ENCODE assay signal across 18 mouse cellular contexts in the genomic region with DNA sequence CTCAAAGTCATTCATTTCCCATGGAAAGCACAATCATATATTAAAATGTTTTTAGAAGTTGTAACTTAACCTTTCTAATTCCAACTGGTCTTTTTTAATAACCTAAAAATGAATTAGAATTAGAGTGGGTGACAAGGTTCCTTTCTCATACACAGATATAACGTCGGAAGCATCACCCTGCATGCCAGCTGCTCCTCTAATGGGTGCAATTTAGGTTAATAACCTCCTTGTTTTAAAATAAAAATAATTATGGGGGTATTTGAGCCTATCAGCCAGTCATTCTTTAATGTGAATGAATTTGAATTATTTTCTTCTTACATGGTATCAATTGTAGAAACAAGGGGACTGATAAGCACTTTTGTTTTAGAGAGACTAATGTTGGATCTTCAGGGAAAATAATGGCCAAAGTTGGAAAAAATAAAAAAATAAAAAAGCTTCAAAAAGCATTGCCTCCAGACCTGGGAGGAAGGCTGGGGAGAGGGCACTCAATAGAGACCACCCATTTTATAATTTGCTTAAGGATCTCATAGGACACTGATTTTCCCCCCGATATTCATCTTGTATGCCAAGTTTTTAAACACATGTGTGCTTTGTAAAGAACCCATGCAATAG.
DNase-seq lines count a peak whose midpoint lies in the region; ATAC-seq and TF ChIP-seq lines count a peak whose summit lies in the region.
"Had no signal": no experiment of that assay in that cellular context is flagged by ENCODE, and none has a peak within 500 bp of the region (broad histone marks: within the 10 kb centered on the region; RNA-seq: fewer than 3 reads in every experiment).

No protein-coding gene starts in this region.

- no peak for TF ChIP-seq CTCF in brain, embryonic 14.5 days (IDR thresholded peaks at IDR 0.05; ENCODE audit: borderline replicate concordance, extremely low read depth, insufficient read depth, insufficient read length)

- H3K4me3 ChIP-seq in forebrain, embryonic 13.5 days: no peak overlapping the region
- no peak overlapping the region for H3K4me3 ChIP-seq in forebrain, embryonic 10.5 days
- H3K4me3 ChIP-seq in forebrain, embryonic 15.5 days: no peak overlapping the region
- no peak overlapping the region for H3K4me3 ChIP-seq in limb, embryonic 10.5 days
- H3K4me3 ChIP-seq: embryonic facial prominence, embryonic 13.5 days; embryonic facial prominence, embryonic 15.5 days; erythroblast, embryonic 14.5 days had no signal

- no peaks in the 10 kb centered on the region for H3K9me3 ChIP-seq in forebrain, embryonic 13.5 days (replicated peaks)
- H3K9me3 ChIP-seq in forebrain, embryonic 10.5 days: no peaks in the 10 kb centered on the region
- no peaks in the 10 kb centered on the region for H3K9me3 ChIP-seq in forebrain, embryonic 15.5 days
- no peaks in the 10 kb centered on the region for H3K9me3 ChIP-seq in limb, embryonic 10.5 days (replicated peaks)
- H3K9me3 ChIP-seq: embryonic facial prominence, embryonic 13.5 days; embryonic facial prominence, embryonic 15.5 days had no signal

- ATAC-seq in forebrain, embryonic 13.5 days: peak; percentile 48; the same call in 1 of the 2 replicates
- ATAC-seq in forebrain, embryonic 15.5 days (replicated peaks): peak; percentile 46; the same call in 1 of the 2 replicates
- no peak for ATAC-seq in monocyte, adult 5-6 weeks (replicated peaks; ENCODE audit: insufficient number of reproducible peaks, low FRiP score, low TSS enrichment, poor library complexity, severe bottlenecking)

- H3K27me3 ChIP-seq in forebrain, embryonic 13.5 days: no peaks in the 10 kb centered on the region
- no peaks in the 10 kb centered on the region for H3K27me3 ChIP-seq in forebrain, embryonic 10.5 days (ENCODE audit: poor library complexity, severe bottlenecking)
- no peaks in the 10 kb centered on the region for H3K27me3 ChIP-seq in forebrain, embryonic 15.5 days
- H3K27me3 ChIP-seq in limb, embryonic 10.5 days (ENCODE audit: low read depth, poor library complexity, severe bottlenecking): no peaks in the 10 kb centered on the region
- H3K27me3 ChIP-seq: embryonic facial prominence, embryonic 13.5 days; embryonic facial prominence, embryonic 15.5 days had no signal

- no peak for DNase-seq in forebrain, embryonic 10.5 days (ENCODE audit: extremely low spot score, low spot score)
- DNase-seq in brain, embryonic 14.5 days (ENCODE audit: low read depth): peak; percentile 53
- no peak for DNase-seq in limb, embryonic 10.5 days (ENCODE audit: low spot score)
- DNase-seq in left cerebral cortex, postnatal 4 days: no peak
- DNase-seq: adrenal gland, adult 2 months; adrenal gland, postnatal 10 days; adrenal gland, postnatal 25 days; cerebellum, adult 11-12 months; cerebellum, adult 2 months; cerebellum, adult 9-10 months; cerebellum, postnatal 10 days; cerebellum, postnatal 25 days had no signal

- no peak overlapping the region for H3K27ac ChIP-seq in forebrain, embryonic 13.5 days
- H3K27ac ChIP-seq in forebrain, embryonic 10.5 days: no peak overlapping the region
- no peak overlapping the region for H3K27ac ChIP-seq in forebrain, embryonic 15.5 days (replicated peaks)
- H3K27ac ChIP-seq in limb, embryonic 10.5 days: peak overlapping the region; percentile 75
- H3K27ac ChIP-seq: embryonic facial prominence, embryonic 13.5 days; embryonic facial prominence, embryonic 15.5 days had no signal

- no peak overlapping the region for H3K4me2 ChIP-seq in forebrain, embryonic 13.5 days
- H3K4me2 ChIP-seq in forebrain, embryonic 15.5 days (replicated peaks): no peak overlapping the region
- H3K4me2 ChIP-seq: embryonic facial prominence, embryonic 13.5 days; embryonic facial prominence, embryonic 15.5 days had no signal

- no peak for TF ChIP-seq POLR2A in brain, embryonic 14.5 days (IDR thresholded peaks at IDR 0.05; ENCODE audit: borderline replicate concordance, extremely low read depth, insufficient read depth, insufficient read length, poor library complexity, severe bottlenecking)

- no peak overlapping the region for H3K9ac ChIP-seq in forebrain, embryonic 13.5 days
- H3K9ac ChIP-seq in forebrain, embryonic 15.5 days (replicated peaks): no peak overlapping the region
- H3K9ac ChIP-seq: embryonic facial prominence, embryonic 13.5 days; embryonic facial prominence, embryonic 15.5 days had no signal

- intact Hi-C loops in left cerebral cortex, postnatal 4 days (cut with DNase I): no loop called here

- no peaks in the 10 kb centered on the region for H3K36me3 ChIP-seq in forebrain, embryonic 13.5 days (ENCODE audit: poor library complexity, severe bottlenecking)
- no peaks in the 10 kb centered on the region for H3K36me3 ChIP-seq in forebrain, embryonic 10.5 days (replicated peaks)
- no peaks in the 10 kb centered on the region for H3K36me3 ChIP-seq in forebrain, embryonic 15.5 days
- no peaks in the 10 kb centered on the region for H3K36me3 ChIP-seq in limb, embryonic 10.5 days
- H3K36me3 ChIP-seq: embryonic facial prominence, embryonic 13.5 days; embryonic facial prominence, embryonic 15.5 days had no signal

- WGBS in forebrain, embryonic 13.5 days: 82% methylated on average over 3 of the region's 3 CpGs
- 95% methylated on average over 3 of the region's 3 CpGs for WGBS in forebrain, embryonic 10.5 days
- WGBS in forebrain, embryonic 15.5 days: 65% methylated on average over 3 of the region's 3 CpGs
- WGBS in limb, embryonic 10.5 days: 81% methylated on average over 3 of the region's 3 CpGs

- no peaks in the 10 kb centered on the region for H3K4me1 ChIP-seq in forebrain, embryonic 13.5 days
- no peaks in the 10 kb centered on the region for H3K4me1 ChIP-seq in forebrain, embryonic 10.5 days
- no peaks in the 10 kb centered on the region; the same call in 1 of the 2 replicates for H3K4me1 ChIP-seq in forebrain, embryonic 15.5 days
- peaks cover 42% of the 10 kb centered on the region for H3K4me1 ChIP-seq in limb, embryonic 10.5 days
- H3K4me1 ChIP-seq: embryonic facial prominence, embryonic 13.5 days; embryonic facial prominence, embryonic 15.5 days had no signal
